Mouse (Mus musculus) thymus, adult 2 months (tissue): ENCODE measurements around the gene Skap1. TPM values are rescaled to one million over a fixed set of nuclear protein-coding genes. Genes with fewer than 3 reads are reported as not detected.

Experiments used
- DNase-seq: peaks from one replicate; pipeline ENCODE4 v3.0.0; 2021
- H3K27ac ChIP-seq: fragments of 200-500 bp; 2 replicates; pipeline ENCODE4 v1.5.1; 2012; ENCODE audit warnings: low read length, control low read depth; ENCODE audit not compliant: control insufficient read depth, insufficient read depth
- H3K27me3 ChIP-seq: fragments of 200-500 bp; 2 replicates; pipeline ENCODE4 v1.6.1; 2012; ENCODE audit warnings: mild to moderate bottlenecking, low read length, moderate library complexity, mixed read lengths; ENCODE audit not compliant: control insufficient read depth, insufficient read depth
- H3K36me3 ChIP-seq: fragments of 200-500 bp; 2 replicates; pipeline ENCODE4 v1.6.1; 2012; ENCODE audit warnings: mild to moderate bottlenecking, low read length, moderate library complexity; ENCODE audit not compliant: control insufficient read depth, insufficient read depth
- H3K4me1 ChIP-seq: fragments of 200-500 bp; replicated peaks from 2 replicates; pipeline ENCODE4 v1.6.1; 2012; ENCODE audit warnings: low read length; ENCODE audit not compliant: control insufficient read depth, insufficient read depth
- H3K4me3 ChIP-seq: fragments of 200-500 bp; 2 replicates; pipeline ENCODE4 v1.5.1; 2012; ENCODE audit warnings: mild to moderate bottlenecking, low read length, control low read depth, moderate library complexity; ENCODE audit not compliant: control insufficient read depth, insufficient read depth
- CTCF ChIP-seq: fragments of 200-500 bp; IDR thresholded peaks from 2 replicates; pipeline ENCODE4 v1.5.1; 2012; ENCODE audit warnings: mild to moderate bottlenecking, control low read depth, low read length, moderate library complexity, borderline replicate concordance; ENCODE audit not compliant: control insufficient read depth, poor library complexity, insufficient read depth; ENCODE audit errors: extremely low read depth
- POLR2A ChIP-seq: fragments of 200-500 bp; IDR thresholded peaks from 2 replicates; pipeline ENCODE4 v1.6.1; 2012; ENCODE audit warnings: mild to moderate bottlenecking, low read length, control low read depth, moderate library complexity; ENCODE audit not compliant: control insufficient read depth, poor library complexity, insufficient read depth; ENCODE audit errors: extremely low read depth
- WGBS: fragments of 180-500 bp; shearing (Covaris S2); methylation state at CpG from one replicate; pipeline ENCODE4 v1.1.7; 2018; 5-methylcytosine and 5-hydroxymethylcytosine counted together
- polyA plus RNA-seq: library from polyadenylated mRNA; depleted of rRNA; stranded (reverse); fragments of >200 nt; gene quantifications from 2 replicates; pipeline ENCODE4 v1.2.3, GENCODE M21; 2012

The Skap1 gene
- polyA plus RNA-seq, 1 experiment, result 205 TPM

- Histone ChIP-seq H3K4me3 (no peak overlapping the region), H3K27ac (no peak overlapping the region), H3K27me3 (no peaks in the 10 kb centered on the region), H3K4me1 (no peaks in the 10 kb centered on the region), H3K36me3 (0 out of 2 replicates have a peak, but pooled peaks cover 4% of the 10 kb centered on the region)
- TF ChIP-seq CTCF (no peak), POLR2A (no peak)
- no peak for DNase-seq
- 70% methylated on average over 4 of the region's 4 CpGs for WGBS
These were observed 160.0 kb downstream of the Skap1 start for GRCm38 (mm10) chr11:96624436-96624835.

GRCm38 (mm10) chr11:96629775-96630174 is 165.4 kb downstream of the Skap1 start:
- Histone ChIP-seq H3K27me3 (no peaks in the 10 kb centered on the region), H3K27ac (no peak overlapping the region), H3K36me3 (peaks cover 25% of the 10 kb centered on the region), H3K4me1 (no peaks in the 10 kb centered on the region), H3K4me3 (no peak overlapping the region)
- WGBS, result 94% methylated on average over 9 of the region's 9 CpGs
- TF ChIP-seq POLR2A, result no peak
- no peak for TF ChIP-seq CTCF
- DNase-seq, result no peak

- H3K4me1 ChIP-seq, result no peaks in the 10 kb centered on the region
- H3K27ac ChIP-seq, result no peak overlapping the region
- H3K27me3 ChIP-seq, result no peaks in the 10 kb centered on the region
- peaks cover 25% of the 10 kb centered on the region for H3K36me3 ChIP-seq
- TF ChIP-seq CTCF, result no peak
- no peak for TF ChIP-seq POLR2A
- 96% methylated on average over 3 of the region's 3 CpGs for WGBS
- no peak overlapping the region for H3K4me3 ChIP-seq
- DNase-seq, result no peak
These were observed 167.1 kb downstream of the Skap1 start for GRCm38 (mm10) chr11:96631521-96631920.

- TF ChIP-seq CTCF, result no peak
- TF ChIP-seq POLR2A, result no peak
- H3K27ac ChIP-seq, result no peak overlapping the region
- peaks cover 2% of the 10 kb centered on the region; the same call in 1 of the 2 replicates for H3K36me3 ChIP-seq
- peaks cover 8% of the 10 kb centered on the region; the same call in 1 of the 2 replicates for H3K4me1 ChIP-seq
- no peak for DNase-seq
- WGBS, result 92% methylated on average over 7 of the region's 7 CpGs
- no peak overlapping the region for H3K4me3 ChIP-seq
- H3K27me3 ChIP-seq, result no peaks in the 10 kb centered on the region
These were observed 173.5 kb downstream of the Skap1 start for GRCm38 (mm10) chr11:96637927-96638326.

- no peak for DNase-seq
- Histone ChIP-seq H3K36me3 (no peaks in the 10 kb centered on the region), H3K4me3 (no peak overlapping the region), H3K27ac (no peak overlapping the region), H3K27me3 (no peaks in the 10 kb centered on the region), H3K4me1 (peaks cover 8% of the 10 kb centered on the region; the same call in 1 of the 2 replicates)
- 86% methylated on average over 5 of the region's 5 CpGs for WGBS
- no peak for TF ChIP-seq POLR2A
- TF ChIP-seq CTCF, result no peak
These were observed 175.4 kb downstream of the Skap1 start for GRCm38 (mm10) chr11:96639805-96640204.

GRCm38 (mm10) chr11:96642173-96643140 is 178.1 kb downstream of the Skap1 start:
- H3K4me3 ChIP-seq, result no peak overlapping the region
- WGBS, result 59% methylated on average over 17 of the region's 17 CpGs
- DNase-seq, result no peak
- no peak overlapping the region for H3K27ac ChIP-seq
- H3K4me1 ChIP-seq, result peaks cover 8% of the 10 kb centered on the region; the same call in 1 of the 2 replicates
- H3K27me3 ChIP-seq, result no peaks in the 10 kb centered on the region
- no peaks in the 10 kb centered on the region for H3K36me3 ChIP-seq
- TF ChIP-seq POLR2A (no peak), CTCF (no peak)

- no peak overlapping the region for H3K27ac ChIP-seq
- no peaks in the 10 kb centered on the region for H3K27me3 ChIP-seq
- WGBS, result 86% methylated on average over 7 of the region's 7 CpGs
- peaks cover 8% of the 10 kb centered on the region; the same call in 1 of the 2 replicates for H3K4me1 ChIP-seq
- DNase-seq, result no peak
- TF ChIP-seq CTCF, result no peak
- TF ChIP-seq POLR2A, result no peak
- H3K36me3 ChIP-seq, result no peaks in the 10 kb centered on the region
- H3K4me3 ChIP-seq, result no peak overlapping the region
These were observed 180.6 kb downstream of the Skap1 start for GRCm38 (mm10) chr11:96644969-96645368.
